Mouse (Mus musculus): ENCODE measurements around the gene Acta2. TPM values are rescaled to one million over a fixed set of nuclear protein-coding genes. Genes with fewer than 3 reads are reported as not detected.

Gene Acta2
- polyA plus RNA-seq, 1 experiment = 117 TPM

DNA sequence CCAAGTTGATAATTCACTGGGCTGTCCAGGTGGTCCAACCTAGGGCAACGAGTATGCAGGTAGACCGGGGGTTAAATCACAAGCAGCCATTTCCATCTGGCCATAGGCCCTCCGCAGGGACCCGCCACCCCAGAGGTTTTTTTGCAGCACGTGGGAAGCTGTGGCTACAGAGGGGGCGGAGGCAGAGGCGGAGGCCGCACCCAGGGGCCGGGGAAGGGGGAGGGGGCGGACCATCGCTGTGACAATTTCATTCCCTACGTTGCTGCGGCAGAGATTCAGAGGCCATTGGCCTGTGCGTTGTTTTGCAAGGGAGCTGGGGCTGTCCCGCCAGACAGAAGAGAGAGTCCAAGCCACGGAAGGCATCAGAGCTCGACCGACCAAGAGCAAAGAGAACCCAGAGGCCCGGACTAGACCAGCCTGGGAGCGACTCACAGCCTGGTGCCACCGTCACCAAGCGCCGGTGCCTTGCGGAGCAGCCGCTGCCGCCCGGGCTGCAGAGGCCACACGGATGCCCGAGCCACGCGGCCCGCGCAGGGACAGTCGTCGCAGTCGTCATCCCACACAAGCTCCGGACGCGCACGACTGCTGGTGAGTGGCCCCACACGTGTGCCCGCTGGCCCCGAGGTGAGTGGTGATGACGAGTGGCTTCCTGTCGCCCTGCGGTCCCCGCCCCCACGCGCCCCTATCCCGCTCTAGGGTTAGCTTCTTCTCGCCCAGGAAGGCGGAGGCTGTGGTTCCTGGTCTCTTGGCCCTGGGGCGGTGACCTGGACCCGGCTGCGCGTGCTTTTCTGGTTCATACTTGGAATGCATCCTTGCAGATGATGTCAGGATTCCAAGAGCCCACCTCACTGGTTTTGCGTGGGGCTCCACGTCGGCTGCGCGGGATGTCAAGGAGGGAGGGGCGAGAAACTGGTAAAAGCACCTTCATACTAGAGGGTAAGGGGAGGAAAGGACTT is 63.1 kb downstream of the Acta2 start, which contains the start of gene Stambpl1:
Stambpl1 (plus strand) TSS at position 222 of the 956 bp plus-strand sequence.
- peak within 1 kb of the TSS; percentile 93 for H3K4me3 ChIP-seq (ENCODE audit: control insufficient read depth, insufficient read depth, low read length)
- peak; percentile 90 for DNase-seq
- no peaks in the 10 kb centered on the region for H3K27me3 ChIP-seq (ENCODE audit: control insufficient read depth, insufficient read depth, low read length)
- H3K4me1 ChIP-seq (replicated peaks; ENCODE audit: control insufficient read depth, insufficient read depth, low read length) = peaks cover 19% of the 10 kb centered on the region
- H3K27ac ChIP-seq (ENCODE audit: control insufficient read depth, insufficient read depth, low read length) = peak within 1 kb of the TSS; percentile 77
- TF ChIP-seq CTCF (IDR thresholded peaks at IDR 0.05; ENCODE audit: borderline replicate concordance, control insufficient read depth, extremely low read depth, insufficient read depth, low read length, poor library complexity) (no peak; the same call in 1 of the 2 replicates), POLR2A (IDR thresholded peaks at IDR 0.05; ENCODE audit: control insufficient read depth, extremely low read depth, insufficient read depth, low read length, poor library complexity) (peak; percentile 48; the same call in 1 of the 2 replicates)
- no peaks in the 10 kb centered on the region for H3K36me3 ChIP-seq (ENCODE audit: control insufficient read depth, insufficient read depth, low read length)
- WGBS = under 1% methylated on average over 62 of the region's 62 CpGs

DNA sequence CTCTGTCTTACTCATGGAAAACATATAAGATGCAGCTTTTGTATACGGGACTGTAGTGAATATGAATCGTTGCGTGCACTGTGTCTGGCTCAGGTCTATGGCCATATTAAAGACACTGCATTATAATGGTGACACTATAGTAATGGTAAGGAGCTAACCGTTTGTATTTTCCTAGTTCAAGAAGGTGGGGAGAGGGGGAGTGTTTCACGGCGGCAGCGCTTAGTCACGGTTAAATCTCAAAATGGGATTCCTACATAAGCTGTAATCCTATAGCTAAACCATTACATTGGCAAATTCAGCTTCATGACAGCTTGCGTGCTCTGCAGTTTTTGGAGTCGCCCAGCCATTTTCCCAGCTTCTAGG is 63.8 kb downstream of the Acta2 start:
- H3K27ac ChIP-seq (ENCODE audit: control insufficient read depth, insufficient read depth, low read length) = no peak overlapping the region
- no peaks in the 10 kb centered on the region for H3K27me3 ChIP-seq (ENCODE audit: control insufficient read depth, insufficient read depth, low read length)
- H3K4me1 ChIP-seq (replicated peaks; ENCODE audit: control insufficient read depth, insufficient read depth, low read length) = peaks cover 19% of the 10 kb centered on the region
- TF ChIP-seq POLR2A (IDR thresholded peaks at IDR 0.05; ENCODE audit: control insufficient read depth, extremely low read depth, insufficient read depth, low read length, poor library complexity) (no peak), CTCF (IDR thresholded peaks at IDR 0.05; ENCODE audit: borderline replicate concordance, control insufficient read depth, extremely low read depth, insufficient read depth, low read length, poor library complexity) (no peak)
- 62% methylated on average over 10 of the region's 10 CpGs for WGBS
- peak overlapping the region; percentile 93 for H3K4me3 ChIP-seq (ENCODE audit: control insufficient read depth, insufficient read depth, low read length)
- DNase-seq = no peak
- no peaks in the 10 kb centered on the region for H3K36me3 ChIP-seq (ENCODE audit: control insufficient read depth, insufficient read depth, low read length)

Other genes with a start within 250 kb of the Acta2 start
- gene Lipk, start 247.3 kb downstream of the Acta2 start, polyA plus RNA-seq (2012; rRNA removed) = 0.11 and 0.22 TPM in 2 replicates
- not detected in 2 replicates for gene Lipn, start 188.2 kb downstream of the Acta2 start, polyA plus RNA-seq (2012; rRNA removed)
- gene Lipm, start 154.7 kb downstream of the Acta2 start, polyA plus RNA-seq (2012; rRNA removed) = 0.23 and 0.32 TPM in 2 replicates
- gene Ankrd22, start 89.5 kb downstream of the Acta2 start, polyA plus RNA-seq (2012; rRNA removed) = 0.62 and 0.73 TPM in 2 replicates
- gene Stambpl1, start 63.4 kb downstream of the Acta2 start, polyA plus RNA-seq (2012; rRNA removed) = 33.0 and 34.0 TPM in 2 replicates
- 12.1 and 14.3 TPM in 2 replicates for gene Fas, start 35.1 kb upstream of the Acta2 start, polyA plus RNA-seq (2012; rRNA removed)
- 9.4 and 13.6 TPM in 2 replicates for gene Ch25h, start 219.6 kb upstream of the Acta2 start, polyA plus RNA-seq (2012; rRNA removed)